Mouse (Mus musculus): ENCODE data around the gene Epha6. TPM values are rescaled to one million over a fixed set of nuclear protein-coding genes. Genes with fewer than 3 reads are reported as not detected.

Epha6 gene
- polyA plus RNA-seq, 1 experiment from 2014 or later: 0.07 TPM

DNA sequence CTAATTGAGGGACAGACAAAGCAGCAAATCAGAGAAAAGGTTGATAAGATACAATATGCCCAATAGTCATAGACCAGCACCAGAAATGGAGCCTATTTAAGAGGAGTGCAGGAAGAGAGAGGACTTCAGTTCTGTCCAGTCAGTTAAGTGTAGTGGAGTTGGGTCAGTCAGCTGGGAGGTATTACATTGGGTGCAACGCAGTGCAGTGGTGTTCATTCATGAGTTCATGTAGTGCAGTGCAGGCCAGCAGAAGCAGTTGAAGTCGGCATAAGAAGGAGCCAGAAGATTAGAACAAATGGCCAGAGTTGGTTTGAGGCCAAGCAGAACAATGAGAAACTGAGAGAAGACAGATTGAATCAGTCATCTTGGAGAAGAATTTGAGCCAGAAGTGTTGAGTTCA, 833.0 kb downstream of the Epha6 start:
- Histone ChIP-seq H3K4me1 (ENCODE audit: control insufficient read depth, insufficient read depth, low read length) (no peaks in the 10 kb centered on the region), H3K4me3 (ENCODE audit: low read length) (no peak overlapping the region), H3K9ac (ENCODE audit: low read length) (no peak overlapping the region), H3K36me3 (ENCODE audit: control insufficient read depth, insufficient read depth) (no peaks in the 10 kb centered on the region), H3K4me2 (ENCODE audit: low read depth, low read length) (no peak overlapping the region), H3K27ac (ENCODE audit: low read length) (no peak overlapping the region), H3K27me3 (ENCODE audit: control insufficient read depth, insufficient read depth, low read length) (no peaks in the 10 kb centered on the region), H3K9me3 (replicated peaks; ENCODE audit: control insufficient read depth, low read length) (no peaks in the 10 kb centered on the region)
- ATAC-seq (replicated peaks; ENCODE audit: extremely low read depth, insufficient read depth, low FRiP score): no peak; the same call in 1 of the 2 replicates
- 68% methylated on average over 2 of the region's 2 CpGs for WGBS

DNA sequence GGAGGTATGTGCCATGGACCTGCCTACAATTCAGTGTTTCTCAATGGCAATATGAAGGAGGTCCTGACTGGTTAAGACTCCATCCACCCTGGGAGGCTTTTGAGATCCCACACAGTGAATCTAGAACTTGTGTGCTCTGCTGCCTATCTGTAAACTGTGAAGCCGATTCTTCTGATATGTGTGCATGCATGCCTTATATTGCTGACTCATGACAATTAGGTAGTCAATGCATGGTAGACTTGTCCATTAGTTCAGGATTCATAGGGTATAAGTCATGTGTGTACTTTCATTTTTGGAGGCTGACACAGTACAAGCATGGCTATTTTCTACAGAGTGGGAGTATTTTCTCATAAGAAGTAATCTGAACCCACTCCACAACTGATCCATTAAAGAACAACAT, 834.9 kb downstream of the Epha6 start:
- no peak overlapping the region for H3K4me2 ChIP-seq (ENCODE audit: low read depth, low read length)
- no peaks in the 10 kb centered on the region for H3K36me3 ChIP-seq (ENCODE audit: control insufficient read depth, insufficient read depth)
- H3K9me3 ChIP-seq (replicated peaks; ENCODE audit: control insufficient read depth, low read length): no peaks in the 10 kb centered on the region
- ATAC-seq (replicated peaks; ENCODE audit: extremely low read depth, insufficient read depth, low FRiP score): no peak
- H3K27ac ChIP-seq (ENCODE audit: low read length): no peak overlapping the region
- H3K4me3 ChIP-seq (ENCODE audit: low read length): no peak overlapping the region
- H3K27me3 ChIP-seq (ENCODE audit: control insufficient read depth, insufficient read depth, low read length): no peaks in the 10 kb centered on the region
- 89% methylated on average over 1 of the region's 1 CpGs for WGBS
- no peaks in the 10 kb centered on the region for H3K4me1 ChIP-seq (ENCODE audit: control insufficient read depth, insufficient read depth, low read length)
- no peak overlapping the region for H3K9ac ChIP-seq (ENCODE audit: low read length)

DNA sequence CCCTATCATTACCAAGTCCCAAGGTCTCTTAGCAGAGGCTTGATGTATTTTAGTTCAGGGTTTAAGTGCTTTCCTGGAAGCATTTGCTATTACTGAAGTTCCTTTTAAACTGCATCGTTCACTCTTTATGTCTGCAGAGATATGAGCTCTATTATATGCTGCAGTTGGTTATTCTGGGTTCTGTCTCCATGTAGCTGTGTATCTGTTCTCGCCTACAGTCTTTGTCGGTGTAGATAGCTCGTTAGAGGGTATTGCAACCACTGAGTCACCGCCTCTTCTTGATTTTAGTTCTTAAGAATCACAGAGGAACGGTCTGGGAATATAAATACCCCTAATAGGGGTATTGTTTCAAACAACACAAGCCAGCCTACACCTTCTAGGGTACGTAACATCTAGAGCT, 835.4 kb downstream of the Epha6 start:
- Histone ChIP-seq H3K27ac (ENCODE audit: low read length) (no peak overlapping the region), H3K9ac (ENCODE audit: low read length) (no peak overlapping the region), H3K4me3 (ENCODE audit: low read length) (no peak overlapping the region), H3K36me3 (ENCODE audit: control insufficient read depth, insufficient read depth) (no peaks in the 10 kb centered on the region), H3K9me3 (replicated peaks; ENCODE audit: control insufficient read depth, low read length) (no peaks in the 10 kb centered on the region), H3K4me1 (ENCODE audit: control insufficient read depth, insufficient read depth, low read length) (no peaks in the 10 kb centered on the region), H3K4me2 (ENCODE audit: low read depth, low read length) (no peak overlapping the region), H3K27me3 (ENCODE audit: control insufficient read depth, insufficient read depth, low read length) (no peaks in the 10 kb centered on the region)
- no peak for ATAC-seq (replicated peaks; ENCODE audit: extremely low read depth, insufficient read depth, low FRiP score)
- 67% methylated on average over 7 of the region's 7 CpGs for WGBS

DNA sequence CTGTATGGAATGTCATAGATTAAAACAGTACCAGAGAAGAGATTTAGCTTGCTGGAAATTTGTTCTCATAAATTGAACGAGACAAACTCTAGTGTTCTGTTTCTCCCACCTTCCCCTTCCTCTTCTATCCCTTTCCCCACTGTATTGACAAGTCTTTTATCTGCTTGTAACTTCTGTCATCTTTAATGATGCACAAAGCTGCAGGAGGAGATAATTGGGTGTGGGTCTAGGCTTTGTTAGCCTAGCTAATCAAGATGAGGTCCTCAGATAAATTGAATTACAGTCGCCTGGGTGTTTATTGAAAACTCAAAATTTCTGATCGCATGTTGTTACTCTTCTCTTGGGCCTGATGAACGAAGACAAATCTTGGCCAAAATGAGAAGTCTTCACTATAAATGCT, 844.5 kb downstream of the Epha6 start:
- no peak overlapping the region for H3K27ac ChIP-seq (ENCODE audit: low read length)
- no peak overlapping the region for H3K4me2 ChIP-seq (ENCODE audit: low read depth, low read length)
- H3K9me3 ChIP-seq (replicated peaks; ENCODE audit: control insufficient read depth, low read length): no peaks in the 10 kb centered on the region
- H3K4me3 ChIP-seq (ENCODE audit: low read length): no peak overlapping the region
- no peaks in the 10 kb centered on the region for H3K36me3 ChIP-seq (ENCODE audit: control insufficient read depth, insufficient read depth)
- H3K9ac ChIP-seq (ENCODE audit: low read length): no peak overlapping the region
- H3K4me1 ChIP-seq (ENCODE audit: control insufficient read depth, insufficient read depth, low read length): no peaks in the 10 kb centered on the region
- ATAC-seq (replicated peaks; ENCODE audit: extremely low read depth, insufficient read depth, low FRiP score): no peak
- no peaks in the 10 kb centered on the region for H3K27me3 ChIP-seq (ENCODE audit: control insufficient read depth, insufficient read depth, low read length)
- 64% methylated on average over 4 of the region's 4 CpGs for WGBS

DNA sequence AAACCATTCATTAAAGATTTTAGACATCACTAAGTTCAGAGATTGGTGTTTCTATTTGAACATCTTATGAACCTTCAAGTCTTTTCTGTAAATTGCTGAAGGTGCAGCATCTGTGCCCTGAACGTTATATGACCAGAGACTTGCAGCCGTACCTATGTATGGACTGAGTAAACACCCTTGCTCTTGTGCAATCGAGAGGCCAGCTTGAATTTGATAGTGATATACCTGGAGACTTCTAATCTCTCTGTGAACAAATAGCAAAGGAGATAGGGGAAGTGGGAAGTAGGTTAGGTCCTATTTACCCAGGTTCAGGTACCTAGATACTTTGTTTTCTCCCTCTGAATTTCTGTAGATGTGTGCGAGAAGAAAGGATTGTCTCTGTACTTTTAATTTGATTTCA, 854.4 kb downstream of the Epha6 start:
- 73% methylated on average over 4 of the region's 4 CpGs for WGBS

DNA sequence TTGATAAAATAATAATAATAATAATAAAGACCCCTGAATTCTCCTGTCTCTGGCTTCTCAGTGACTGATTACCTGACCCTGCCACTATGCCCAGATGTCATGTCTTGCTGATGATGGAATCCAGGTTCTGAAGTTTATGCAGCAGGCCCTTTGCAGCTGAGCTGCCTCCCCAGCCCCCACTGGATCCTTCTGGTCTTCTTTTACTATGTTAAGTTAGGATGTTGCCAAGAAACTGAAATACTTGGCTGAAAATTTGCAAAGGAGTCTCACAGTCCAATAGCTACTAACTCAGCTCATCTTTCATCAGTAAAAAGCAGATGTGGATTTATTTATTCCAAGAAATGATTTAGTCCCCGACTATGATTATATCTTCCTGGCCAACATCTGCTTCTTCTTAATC, 861.7 kb downstream of the Epha6 start:
- H3K4me2 ChIP-seq (ENCODE audit: low read depth, low read length): no peak overlapping the region
- ATAC-seq (replicated peaks; ENCODE audit: extremely low read depth, insufficient read depth, low FRiP score): no peak
- H3K27ac ChIP-seq (ENCODE audit: low read length): no peak overlapping the region
- H3K27me3 ChIP-seq (ENCODE audit: control insufficient read depth, insufficient read depth, low read length): no peaks in the 10 kb centered on the region
- 54% methylated on average over 1 of the region's 1 CpGs for WGBS
- H3K9ac ChIP-seq (ENCODE audit: low read length): no peak overlapping the region
- H3K36me3 ChIP-seq (ENCODE audit: control insufficient read depth, insufficient read depth): no peaks in the 10 kb centered on the region
- no peaks in the 10 kb centered on the region for H3K9me3 ChIP-seq (replicated peaks; ENCODE audit: control insufficient read depth, low read length)
- H3K4me1 ChIP-seq (ENCODE audit: control insufficient read depth, insufficient read depth, low read length): no peaks in the 10 kb centered on the region
- no peak overlapping the region for H3K4me3 ChIP-seq (ENCODE audit: low read length)

More for the DNA sequence above, 854.4 kb downstream of the Epha6 start:
- no peak for ATAC-seq (replicated peaks; ENCODE audit: extremely low read depth, insufficient read depth, low FRiP score)
- no peak overlapping the region for H3K27ac ChIP-seq (ENCODE audit: low read length)
- no peaks in the 10 kb centered on the region for H3K4me1 ChIP-seq (ENCODE audit: control insufficient read depth, insufficient read depth, low read length)
- H3K9me3 ChIP-seq (replicated peaks; ENCODE audit: control insufficient read depth, low read length): no peaks in the 10 kb centered on the region
- no peak overlapping the region for H3K9ac ChIP-seq (ENCODE audit: low read length)
- no peak overlapping the region for H3K4me2 ChIP-seq (ENCODE audit: low read depth, low read length)
- H3K27me3 ChIP-seq (ENCODE audit: control insufficient read depth, insufficient read depth, low read length): no peaks in the 10 kb centered on the region
- H3K4me3 ChIP-seq (ENCODE audit: low read length): no peak overlapping the region
- H3K36me3 ChIP-seq (ENCODE audit: control insufficient read depth, insufficient read depth): no peaks in the 10 kb centered on the region

DNA sequence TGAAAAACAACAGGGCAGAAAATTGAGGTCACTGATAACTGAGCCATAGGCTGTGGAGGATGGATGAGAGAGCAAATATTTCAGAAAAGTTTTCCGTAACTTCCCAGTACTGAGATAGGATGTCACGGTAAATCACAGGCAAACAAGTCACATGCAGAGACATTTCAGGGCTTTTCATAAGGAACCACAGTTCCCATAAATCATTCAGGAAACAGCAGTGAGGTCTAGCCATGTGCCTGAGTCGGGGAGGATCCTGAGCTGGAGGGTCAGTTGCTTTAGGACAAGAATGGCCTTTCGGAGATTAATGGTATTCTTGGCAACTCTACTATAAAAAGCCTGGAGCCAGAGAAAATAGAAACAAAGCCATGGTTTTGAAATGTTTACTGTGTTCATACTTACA, 889.8 kb downstream of the Epha6 start:
- Histone ChIP-seq H3K9me3 (replicated peaks; ENCODE audit: control insufficient read depth, low read length) (no peaks in the 10 kb centered on the region), H3K4me2 (ENCODE audit: low read depth, low read length) (no peak overlapping the region), H3K4me3 (ENCODE audit: low read length) (no peak overlapping the region), H3K9ac (ENCODE audit: low read length) (no peak overlapping the region), H3K27me3 (ENCODE audit: control insufficient read depth, insufficient read depth, low read length) (no peaks in the 10 kb centered on the region), H3K27ac (ENCODE audit: low read length) (no peak overlapping the region), H3K4me1 (ENCODE audit: control insufficient read depth, insufficient read depth, low read length) (no peaks in the 10 kb centered on the region), H3K36me3 (ENCODE audit: control insufficient read depth, insufficient read depth) (no peaks in the 10 kb centered on the region)
- no peak for ATAC-seq (replicated peaks; ENCODE audit: extremely low read depth, insufficient read depth, low FRiP score)
- 74% methylated on average over 4 of the region's 4 CpGs for WGBS

DNA sequence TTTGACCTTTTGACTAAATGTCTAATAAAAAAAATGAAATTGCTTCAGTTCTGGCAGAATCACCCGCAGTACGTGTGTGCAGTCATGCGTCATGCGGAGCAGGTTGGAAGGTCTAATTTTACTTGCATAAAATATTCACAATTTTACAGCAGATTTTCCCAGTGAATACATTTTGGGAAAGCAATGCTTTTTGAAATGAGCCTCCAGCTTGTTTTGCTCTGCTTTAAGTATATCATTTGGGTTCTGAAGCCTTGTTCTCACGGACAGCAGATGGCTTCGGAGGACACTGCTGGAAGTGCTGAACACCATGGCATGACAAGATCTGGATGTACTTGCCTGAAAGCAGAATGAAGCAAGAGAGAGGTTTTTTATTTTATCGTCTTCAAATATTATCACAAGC, 912.1 kb downstream of the Epha6 start:
- 93% methylated on average over 7 of the region's 7 CpGs for WGBS
- no peak for ATAC-seq (replicated peaks; ENCODE audit: extremely low read depth, insufficient read depth, low FRiP score)
- no peak overlapping the region for H3K9ac ChIP-seq (ENCODE audit: low read length)
- no peaks in the 10 kb centered on the region for H3K27me3 ChIP-seq (ENCODE audit: control insufficient read depth, insufficient read depth, low read length)
- no peaks in the 10 kb centered on the region for H3K4me1 ChIP-seq (ENCODE audit: control insufficient read depth, insufficient read depth, low read length)
- H3K4me3 ChIP-seq (ENCODE audit: low read length): no peak overlapping the region
- no peak overlapping the region for H3K27ac ChIP-seq (ENCODE audit: low read length)
- H3K9me3 ChIP-seq (replicated peaks; ENCODE audit: control insufficient read depth, low read length): no peaks in the 10 kb centered on the region
- H3K36me3 ChIP-seq (ENCODE audit: control insufficient read depth, insufficient read depth): no peaks in the 10 kb centered on the region
- H3K4me2 ChIP-seq (ENCODE audit: low read depth, low read length): no peak overlapping the region

DNA sequence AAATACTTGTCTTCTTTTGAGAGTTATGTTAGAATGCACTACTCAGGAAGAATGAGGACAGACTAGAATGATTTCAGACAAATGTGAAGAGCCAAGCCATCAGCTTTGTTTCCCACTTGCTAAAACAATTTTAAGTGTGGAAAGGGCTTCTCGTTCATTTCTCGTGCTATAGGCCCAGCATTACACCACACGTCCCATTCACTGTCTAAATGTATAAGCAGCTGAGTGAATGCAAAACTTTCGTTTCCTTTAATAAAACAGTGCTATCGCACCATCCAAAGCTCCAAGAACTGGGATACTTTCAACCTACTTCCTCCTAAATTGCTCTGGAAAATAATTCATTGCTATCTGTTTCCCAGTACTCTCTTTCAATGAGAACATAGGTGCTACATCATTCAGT, 916.2 kb downstream of the Epha6 start:
- ATAC-seq (replicated peaks; ENCODE audit: extremely low read depth, insufficient read depth, low FRiP score): no peak
- no peak overlapping the region for H3K4me3 ChIP-seq (ENCODE audit: low read length)
- H3K4me1 ChIP-seq (ENCODE audit: control insufficient read depth, insufficient read depth, low read length): no peaks in the 10 kb centered on the region
- H3K9me3 ChIP-seq (replicated peaks; ENCODE audit: control insufficient read depth, low read length): no peaks in the 10 kb centered on the region
- H3K27me3 ChIP-seq (ENCODE audit: control insufficient read depth, insufficient read depth, low read length): no peaks in the 10 kb centered on the region
- 84% methylated on average over 5 of the region's 5 CpGs for WGBS
- H3K36me3 ChIP-seq (ENCODE audit: control insufficient read depth, insufficient read depth): no peaks in the 10 kb centered on the region
- H3K27ac ChIP-seq (ENCODE audit: low read length): no peak overlapping the region
- no peak overlapping the region for H3K9ac ChIP-seq (ENCODE audit: low read length)
- H3K4me2 ChIP-seq (ENCODE audit: low read depth, low read length): no peak overlapping the region

DNA sequence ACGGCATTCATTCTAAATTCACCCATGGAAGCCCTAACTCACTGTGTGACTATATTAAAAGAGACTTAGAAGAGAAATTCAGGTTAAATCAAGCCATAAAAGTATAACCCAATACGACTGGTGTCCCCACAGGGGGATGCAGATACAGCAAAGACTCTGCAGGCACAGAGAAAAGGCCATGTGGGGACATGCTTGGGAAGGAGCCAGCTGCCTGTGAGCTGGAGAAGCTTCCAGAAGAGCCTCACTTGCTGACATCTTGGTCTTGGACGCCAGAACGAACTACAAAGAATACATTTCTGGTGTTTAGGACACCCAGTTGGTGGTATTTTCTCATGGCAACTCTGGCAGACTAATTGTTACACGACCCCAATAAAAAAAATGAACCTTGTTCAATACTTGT, 920.2 kb downstream of the Epha6 start:
- Histone ChIP-seq H3K27ac (ENCODE audit: low read length) (no peak overlapping the region), H3K27me3 (ENCODE audit: control insufficient read depth, insufficient read depth, low read length) (no peaks in the 10 kb centered on the region), H3K4me1 (ENCODE audit: control insufficient read depth, insufficient read depth, low read length) (no peaks in the 10 kb centered on the region), H3K9ac (ENCODE audit: low read length) (no peak overlapping the region), H3K36me3 (ENCODE audit: control insufficient read depth, insufficient read depth) (no peaks in the 10 kb centered on the region), H3K9me3 (replicated peaks; ENCODE audit: control insufficient read depth, low read length) (no peaks in the 10 kb centered on the region), H3K4me2 (ENCODE audit: low read depth, low read length) (no peak overlapping the region), H3K4me3 (ENCODE audit: low read length) (no peak overlapping the region)
- no peak for ATAC-seq (replicated peaks; ENCODE audit: extremely low read depth, insufficient read depth, low FRiP score)
- WGBS: 58% methylated on average over 5 of the region's 5 CpGs

Measured in heart, embryonic 16.5 days (tissue).